Mouse (Mus musculus): ENCODE data around the gene Myadm.

DNA sequence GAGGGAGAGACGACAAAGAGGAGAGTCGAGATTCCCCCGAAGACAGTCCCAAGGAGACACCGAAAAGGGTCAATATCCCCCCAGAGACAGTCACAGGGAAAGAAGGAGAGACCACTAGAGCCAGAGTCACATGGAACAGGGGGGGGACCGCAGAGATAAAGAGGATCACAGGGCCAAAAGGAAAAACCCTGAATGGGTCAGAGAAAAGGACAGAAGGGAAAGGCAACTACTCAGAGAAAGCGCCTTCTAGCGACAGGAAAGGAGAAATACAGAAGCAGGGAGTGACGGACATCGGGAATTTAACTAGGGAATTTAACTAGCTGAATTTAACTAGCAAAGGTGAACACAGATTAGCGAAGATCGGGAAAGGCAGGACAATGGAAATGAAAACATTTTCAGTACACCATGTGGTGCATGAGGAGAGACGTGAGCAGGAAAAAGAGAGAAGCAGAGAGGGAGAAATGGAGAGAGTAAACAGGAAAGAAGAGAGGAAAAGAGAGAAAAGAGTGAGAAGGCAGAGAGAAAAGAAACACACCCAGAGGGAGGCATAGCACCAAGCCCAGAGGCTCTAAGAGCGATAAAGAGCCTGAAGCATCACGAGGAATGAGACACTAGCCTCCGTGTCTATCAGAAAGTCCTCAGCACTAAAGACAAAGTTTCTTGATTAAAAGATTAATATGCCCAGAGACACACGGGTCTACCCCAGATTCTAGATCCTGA is 13.8 kb downstream of the Myadm start:
- TF ChIP-seq CTCF (IDR thresholded peaks at IDR 0.05; ENCODE audit: low read depth) (peak; percentile 41), EP300 (IDR thresholded peaks at IDR 0.05; ENCODE audit: low read depth) (no peak)

All from liver, embryonic 14.5 days (tissue).